Mouse (Mus musculus) liver, postnatal 0 days (tissue): ENCODE results near the gene Smap2.

ENCODE experiments used
- CTCF ChIP-seq: sonication (generic); IDR thresholded peaks from 2 replicates; pipeline ENCODE4 v1.5.1; 2016; ENCODE audit warnings: antibody characterized with exemption, low read depth
- EP300 ChIP-seq: IDR thresholded peaks from 2 replicates; pipeline ENCODE4 v1.6.1; 2016; ENCODE audit warnings: antibody characterized with exemption, low read depth, mild to moderate bottlenecking

GRCm38 (mm10) chr4:121029632-121030031 lies 12.6 kb upstream of the Smap2 start:
- TF ChIP-seq CTCF (peak; percentile 40), EP300 (no peak)
